Mouse (Mus musculus): ENCODE data around the gene Dnmt3a. TPM values are rescaled to one million over a fixed set of nuclear protein-coding genes. Genes with fewer than 3 reads are reported as not detected.

Dnmt3a gene
- total and polyA plus RNA-seq, 2 experiments from 2014 or later, result 31.7 to 76.0 TPM

DNA sequence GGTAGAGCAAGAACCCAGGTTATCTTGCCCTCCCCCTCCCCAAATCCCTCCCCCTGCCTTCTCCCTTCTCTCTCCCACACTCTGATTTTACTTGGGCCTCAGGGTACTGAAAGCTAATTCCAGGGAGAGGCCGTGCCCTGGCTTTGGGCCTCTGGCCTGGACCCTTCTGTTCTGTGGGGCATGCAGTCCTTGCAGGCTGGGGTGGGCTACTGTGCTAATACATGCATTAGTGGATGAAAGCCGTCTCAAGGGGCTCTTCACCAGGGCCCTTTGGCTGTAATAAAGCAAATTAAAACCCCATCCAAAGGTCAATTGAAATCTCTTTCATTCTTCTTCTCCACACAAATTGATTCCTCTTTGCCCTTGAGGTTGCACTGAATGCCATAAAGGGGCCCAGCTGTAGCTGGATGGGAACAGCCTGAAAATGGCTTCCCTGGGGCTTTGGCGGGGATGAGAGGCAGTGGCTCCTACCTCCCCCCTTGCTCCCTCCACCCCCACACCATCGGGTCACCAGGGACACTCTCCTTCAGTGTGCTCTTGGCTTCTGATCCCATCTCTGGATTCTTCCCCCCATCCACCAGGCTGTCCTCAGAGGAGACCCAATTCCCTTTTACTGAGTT lies 138.8 kb downstream of the Dnmt3a start:
- ATAC-seq (ENCODE audit: insufficient read depth, low read depth) (no peak), DNase-seq (ENCODE audit: low spot score) (no peak)
- 76% methylated on average over 4 of the region's 4 CpGs for WGBS
- Histone ChIP-seq H3K27ac (ENCODE audit: low read depth) (no peak overlapping the region), H3K4me1 (ENCODE audit: control insufficient read depth, insufficient read depth) (no peaks in the 10 kb centered on the region), H3K9ac (replicated peaks; ENCODE audit: low read depth, low read length) (no peak overlapping the region), H3K9me3 (replicated peaks; ENCODE audit: control insufficient read depth, low read length) (no peaks in the 10 kb centered on the region), H3K27me3 (ENCODE audit: control insufficient read depth, insufficient read depth, low read length) (no peaks in the 10 kb centered on the region), H3K4me3 (ENCODE audit: low read depth, low read length) (no peak overlapping the region), H3K36me3 (replicated peaks; ENCODE audit: control insufficient read depth, insufficient read depth, low read length) (no peaks in the 10 kb centered on the region), H3K4me2 (ENCODE audit: low read depth, low read length) (no peak overlapping the region)
- TF ChIP-seq EP300 (IDR thresholded peaks at IDR 0.05; ENCODE audit: low read depth) (no peak), CTCF (IDR thresholded peaks at IDR 0.05; ENCODE audit: low read depth) (no peak)

- no peak overlapping the region for H3K4me3 ChIP-seq (ENCODE audit: low read depth, low read length)
- ATAC-seq (ENCODE audit: insufficient read depth, low read depth) (no peak), DNase-seq (ENCODE audit: low spot score) (no peak)
- no peaks in the 10 kb centered on the region for H3K9me3 ChIP-seq (replicated peaks; ENCODE audit: control insufficient read depth, low read length)
- no peak overlapping the region for H3K9ac ChIP-seq (replicated peaks; ENCODE audit: low read depth, low read length)
- WGBS, result 70% methylated on average over 6 of the region's 6 CpGs
- no peak overlapping the region for H3K4me2 ChIP-seq (ENCODE audit: low read depth, low read length)
- no peaks in the 10 kb centered on the region for H3K4me1 ChIP-seq (ENCODE audit: control insufficient read depth, insufficient read depth)
- TF ChIP-seq CTCF (IDR thresholded peaks at IDR 0.05; ENCODE audit: low read depth) (no peak), EP300 (IDR thresholded peaks at IDR 0.05; ENCODE audit: low read depth) (no peak)
- H3K36me3 ChIP-seq (replicated peaks; ENCODE audit: control insufficient read depth, insufficient read depth, low read length), result no peaks in the 10 kb centered on the region
- no peaks in the 10 kb centered on the region for H3K27me3 ChIP-seq (ENCODE audit: control insufficient read depth, insufficient read depth, low read length)
- no peak overlapping the region for H3K27ac ChIP-seq (ENCODE audit: low read depth)
These were observed 141.7 kb downstream of the Dnmt3a start for GRCm38 (mm10) chr12:3947503-3947902.

DNA sequence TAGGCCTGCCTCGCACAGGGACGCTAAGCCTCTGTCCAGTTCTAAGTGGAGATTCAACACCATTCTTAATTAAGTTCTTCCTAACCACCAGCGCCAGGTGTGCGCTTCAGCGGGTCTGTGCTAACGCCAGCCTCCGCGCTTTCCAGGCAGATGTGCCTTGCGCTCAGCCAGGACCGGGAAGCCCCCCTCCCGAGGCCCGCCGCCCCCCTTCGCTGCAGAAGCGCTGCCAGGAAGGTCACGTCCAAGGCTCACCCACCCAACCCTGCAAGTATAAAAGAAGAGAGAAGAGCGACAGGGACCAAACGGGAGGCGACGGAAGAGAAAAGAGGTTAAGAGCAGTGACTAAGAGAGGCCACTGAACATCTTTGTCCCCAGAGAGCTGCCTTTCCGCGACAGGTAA lies 148.8 kb downstream of the Dnmt3a start, which contains the start of gene Pomc:
Gene Pomc (plus strand): TSS at position 301 of the 400 bp plus-strand sequence.
- H3K4me2 ChIP-seq (ENCODE audit: low read depth, low read length), result no peak within 1 kb of the TSS
- no peaks in the 10 kb centered on the region for H3K9me3 ChIP-seq (replicated peaks; ENCODE audit: control insufficient read depth, low read length)
- H3K9ac ChIP-seq (replicated peaks; ENCODE audit: low read depth, low read length), result no peak within 1 kb of the TSS
- no peak for TF ChIP-seq EP300 (IDR thresholded peaks at IDR 0.05; ENCODE audit: low read depth)
- no peak for TF ChIP-seq CTCF (IDR thresholded peaks at IDR 0.05; ENCODE audit: low read depth)
- H3K27ac ChIP-seq (ENCODE audit: low read depth), result no peak within 1 kb of the TSS
- peaks cover 23% of the 10 kb centered on the region for H3K27me3 ChIP-seq (ENCODE audit: control insufficient read depth, insufficient read depth, low read length)
- WGBS, result 24% methylated on average over 22 of the region's 22 CpGs
- ATAC-seq (ENCODE audit: insufficient read depth, low read depth), result no peak
- no peak within 1 kb of the TSS for H3K4me3 ChIP-seq (ENCODE audit: low read depth, low read length)
- DNase-seq (ENCODE audit: low spot score), result no peak
- H3K36me3 ChIP-seq (replicated peaks; ENCODE audit: control insufficient read depth, insufficient read depth, low read length), result no peaks in the 10 kb centered on the region
- H3K4me1 ChIP-seq (ENCODE audit: control insufficient read depth, insufficient read depth), result no peaks in the 10 kb centered on the region

DNA sequence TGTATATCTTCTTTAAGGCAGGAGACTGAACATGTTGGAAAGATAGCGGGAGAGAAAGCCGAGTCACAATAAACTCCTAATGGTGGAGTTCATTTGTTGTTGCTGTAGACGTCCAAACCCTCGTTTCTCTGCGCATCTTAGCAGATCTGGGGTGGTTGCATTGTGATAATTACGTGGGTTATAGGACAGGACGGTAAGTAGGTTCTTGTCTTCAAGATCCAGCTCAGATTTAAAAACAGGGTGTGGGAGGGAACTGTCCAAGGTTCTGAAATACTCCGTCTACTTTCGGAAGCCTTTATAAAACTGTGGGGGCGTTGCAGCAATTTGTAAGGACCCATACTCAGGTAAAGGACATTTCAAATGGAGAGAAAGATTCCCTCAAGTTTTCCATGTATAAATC lies 149.6 kb downstream of the Dnmt3a start:
- Histone ChIP-seq H3K27me3 (ENCODE audit: control insufficient read depth, insufficient read depth, low read length) (peaks cover 23% of the 10 kb centered on the region), H3K4me1 (ENCODE audit: control insufficient read depth, insufficient read depth) (peaks cover 4% of the 10 kb centered on the region; the same call in 1 of the 2 replicates), H3K27ac (ENCODE audit: low read depth) (no peak overlapping the region), H3K4me2 (ENCODE audit: low read depth, low read length) (no peak overlapping the region), H3K9me3 (replicated peaks; ENCODE audit: control insufficient read depth, low read length) (no peaks in the 10 kb centered on the region), H3K36me3 (replicated peaks; ENCODE audit: control insufficient read depth, insufficient read depth, low read length) (no peaks in the 10 kb centered on the region), H3K4me3 (ENCODE audit: low read depth, low read length) (no peak overlapping the region), H3K9ac (replicated peaks; ENCODE audit: low read depth, low read length) (no peak overlapping the region)
- TF ChIP-seq CTCF (IDR thresholded peaks at IDR 0.05; ENCODE audit: low read depth) (no peak), EP300 (IDR thresholded peaks at IDR 0.05; ENCODE audit: low read depth) (no peak)
- DNase-seq (ENCODE audit: low spot score) (peak; percentile 13), ATAC-seq (ENCODE audit: insufficient read depth, low read depth) (no peak)
- WGBS, result 28% methylated on average over 10 of the region's 10 CpGs

- Histone ChIP-seq H3K9ac (replicated peaks; ENCODE audit: low read depth, low read length) (no peak overlapping the region), H3K36me3 (replicated peaks; ENCODE audit: control insufficient read depth, insufficient read depth, low read length) (no peaks in the 10 kb centered on the region), H3K27ac (ENCODE audit: low read depth) (no peak overlapping the region), H3K9me3 (replicated peaks; ENCODE audit: control insufficient read depth, low read length) (no peaks in the 10 kb centered on the region), H3K4me3 (ENCODE audit: low read depth, low read length) (no peak overlapping the region), H3K4me2 (ENCODE audit: low read depth, low read length) (no peak overlapping the region), H3K4me1 (ENCODE audit: control insufficient read depth, insufficient read depth) (peaks cover 9% of the 10 kb centered on the region; the same call in 1 of the 2 replicates), H3K27me3 (ENCODE audit: control insufficient read depth, insufficient read depth, low read length) (peaks cover 23% of the 10 kb centered on the region)
- TF ChIP-seq CTCF (IDR thresholded peaks at IDR 0.05; ENCODE audit: low read depth) (peak; percentile 26), EP300 (IDR thresholded peaks at IDR 0.05; ENCODE audit: low read depth) (no peak)
- WGBS, result 17% methylated on average over 3 of the region's 3 CpGs
- ATAC-seq (ENCODE audit: insufficient read depth, low read depth) (no peak), DNase-seq (ENCODE audit: low spot score) (no peak)
These were observed 150.5 kb downstream of the Dnmt3a start for GRCm38 (mm10) chr12:3956351-3956750.
